Mouse (Mus musculus) forebrain, embryonic 16.5 days (tissue): ENCODE measurements at regions not wholly inside any gene's neighbourhood (a gene's known extent, or its start where the extent isn't known, plus 50 kb on each side); places are given as distances from the start of the nearest gene placed in this dataset.
A peak's percentile ranks its signal among the peaks of the same experiment; 100 is the strongest.

ENCODE experiments used
- ATAC-seq: fragments of 200-750 bp; cut with Nextera tagmentation; 2 replicates; pipeline ENCODE4 v1.8.0; 2017; ENCODE audit warnings: mild to moderate bottlenecking, moderate library complexity
- H3K27ac ChIP-seq: fragments of 300-500 bp; sonication (generic); 2 replicates; pipeline ENCODE4 v1.5.1; 2014; ENCODE audit warnings: low read length, control low read depth
- H3K27me3 ChIP-seq: fragments of 300-500 bp; sonication (generic); replicated peaks from 2 replicates; pipeline ENCODE4 v1.6.1; 2014; ENCODE audit warnings: low read length; ENCODE audit not compliant: control insufficient read depth, insufficient read depth
- H3K36me3 ChIP-seq: fragments of 300-500 bp; sonication (generic); 2 replicates; pipeline ENCODE4 v1.6.1; 2014; ENCODE audit not compliant: control insufficient read depth, insufficient read depth
- H3K4me1 ChIP-seq: fragments of 300-500 bp; sonication (generic); replicated peaks from 2 replicates; pipeline ENCODE4 v1.6.1; 2014; ENCODE audit warnings: low read length; ENCODE audit not compliant: control insufficient read depth, insufficient read depth
- H3K4me2 ChIP-seq: fragments of 300-500 bp; sonication (generic); 2 replicates; pipeline ENCODE4 v1.6.1; 2014; ENCODE audit warnings: mild to moderate bottlenecking, low read length, control low read depth
- H3K4me3 ChIP-seq: fragments of 300-500 bp; sonication (generic); replicated peaks from 2 replicates; pipeline ENCODE4 v1.5.1; 2014; ENCODE audit warnings: mild to moderate bottlenecking, low read length, control low read depth
- H3K9ac ChIP-seq: fragments of 300-500 bp; sonication (generic); replicated peaks from 2 replicates; pipeline ENCODE4 v1.6.1; 2014; ENCODE audit warnings: low read depth, low read length, control low read depth
- H3K9me3 ChIP-seq: fragments of 300-500 bp; sonication (generic); 2 replicates; pipeline ENCODE4 v1.6.1; 2016; ENCODE audit warnings: low read length; ENCODE audit not compliant: control insufficient read depth
- WGBS: fragments of 180-500 bp; shearing (Covaris S2); extraction: QIAGEN DNeasy Blood & Tissue Kit; methylation state at CpG from one replicate; pipeline ENCODE4 v1.1.7; 2014; 5-methylcytosine and 5-hydroxymethylcytosine counted together

DNA sequence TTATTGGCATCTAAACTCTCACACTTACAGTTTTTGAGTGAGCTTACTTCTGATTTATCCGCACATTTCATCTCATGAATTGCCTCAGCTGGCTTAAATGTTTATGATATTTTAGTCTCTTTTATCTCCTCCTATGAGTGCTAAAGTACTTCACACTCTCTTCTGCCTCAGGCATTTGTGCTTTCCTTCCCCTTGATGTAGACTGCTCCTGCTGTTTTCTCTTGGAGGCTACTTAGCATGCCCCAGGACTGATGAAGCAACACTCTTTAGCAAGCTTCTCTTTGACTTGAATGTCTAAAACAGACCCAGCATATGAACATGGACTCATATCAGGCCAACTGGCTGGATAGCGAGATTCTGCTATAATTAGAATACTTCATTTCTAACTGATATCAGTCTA is 882.8 kb downstream of the Tecrl start:
- no peaks in the 10 kb centered on the region for H3K4me1 ChIP-seq
- WGBS: 85% methylated on average over 2 of the region's 2 CpGs
- no peak overlapping the region for H3K27ac ChIP-seq
- H3K9me3 ChIP-seq: no peaks in the 10 kb centered on the region
- H3K9ac ChIP-seq: no peak overlapping the region
- H3K4me2 ChIP-seq: no peak overlapping the region
- no peak for ATAC-seq
- H3K27me3 ChIP-seq: no peaks in the 10 kb centered on the region
- no peaks in the 10 kb centered on the region for H3K36me3 ChIP-seq
- H3K4me3 ChIP-seq: no peak overlapping the region

DNA sequence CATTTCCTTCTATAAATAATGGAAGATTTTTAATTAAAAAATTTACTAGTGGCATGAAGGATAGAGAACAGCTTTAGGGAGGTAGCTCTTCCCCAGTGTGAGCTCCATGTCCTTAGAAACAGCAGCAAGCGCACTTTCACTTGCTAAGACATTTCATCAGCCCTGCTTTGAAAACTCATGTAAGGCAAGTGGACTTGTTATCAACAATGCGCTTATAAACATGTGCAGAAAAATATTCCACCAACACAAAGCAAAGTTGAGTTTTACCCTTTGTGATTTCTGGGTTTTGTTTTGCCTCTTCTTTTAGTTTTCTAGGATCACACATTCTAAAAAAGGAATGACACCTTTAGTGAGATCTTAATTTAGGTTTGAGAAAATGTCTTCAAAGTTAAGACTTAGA is 890.7 kb downstream of the Tecrl start:
- 96% methylated on average over 2 of the region's 2 CpGs for WGBS
- ATAC-seq: no peak
- Histone ChIP-seq H3K27me3 (no peaks in the 10 kb centered on the region), H3K9ac (no peak overlapping the region), H3K4me1 (no peaks in the 10 kb centered on the region), H3K4me3 (no peak overlapping the region), H3K9me3 (no peaks in the 10 kb centered on the region), H3K4me2 (no peak overlapping the region), H3K27ac (no peak overlapping the region), H3K36me3 (no peaks in the 10 kb centered on the region)

DNA sequence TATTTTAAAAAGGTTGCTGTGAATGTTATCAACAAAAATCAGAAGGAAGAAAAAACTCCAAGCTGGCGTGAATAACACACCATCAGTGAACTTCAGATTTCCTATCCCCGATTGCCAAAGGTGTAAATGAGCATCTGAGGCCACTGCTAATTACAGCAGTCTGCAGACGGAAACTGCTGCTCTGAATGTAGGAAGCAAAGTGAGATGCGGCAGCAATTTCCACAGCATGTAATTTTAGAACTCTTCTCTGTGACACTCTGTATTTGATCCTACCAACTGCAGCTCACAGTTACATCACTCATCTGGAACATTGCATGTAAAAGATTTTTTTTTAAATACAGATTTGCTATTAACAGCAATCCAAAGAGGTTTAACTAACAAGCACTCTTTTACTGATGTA is 913.7 kb downstream of the Tecrl start:
- Histone ChIP-seq H3K9me3 (no peaks in the 10 kb centered on the region), H3K27me3 (no peaks in the 10 kb centered on the region), H3K27ac (no peak overlapping the region), H3K9ac (no peak overlapping the region), H3K36me3 (no peaks in the 10 kb centered on the region), H3K4me3 (no peak overlapping the region), H3K4me1 (no peaks in the 10 kb centered on the region), H3K4me2 (no peak overlapping the region)
- 0 out of 2 replicates have a peak, but pooled peaks have one; percentile 23 for ATAC-seq
- 35% methylated on average over 4 of the region's 4 CpGs for WGBS

DNA sequence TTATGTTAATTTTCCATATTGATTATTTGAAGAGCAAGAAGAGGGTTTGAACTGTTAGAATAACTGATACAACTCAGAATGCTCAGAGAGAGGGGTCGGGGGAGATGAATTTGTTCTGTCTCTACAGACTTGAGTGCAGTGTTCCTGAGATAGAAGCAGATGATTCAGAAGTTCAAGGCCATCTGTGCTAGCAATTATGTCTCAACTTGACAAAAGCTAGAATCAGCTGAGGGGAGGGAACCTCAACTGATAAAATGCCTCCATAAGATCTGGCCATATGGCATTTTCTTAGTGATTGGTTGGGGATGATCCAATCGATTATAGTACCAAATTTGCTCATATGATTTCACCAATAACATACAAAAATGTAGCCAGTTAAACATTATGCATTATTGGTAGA is 914.9 kb downstream of the Tecrl start:
- no peaks in the 10 kb centered on the region for H3K4me1 ChIP-seq
- H3K4me3 ChIP-seq: no peak overlapping the region
- no peaks in the 10 kb centered on the region for H3K27me3 ChIP-seq
- no peaks in the 10 kb centered on the region for H3K36me3 ChIP-seq
- no peak overlapping the region for H3K9ac ChIP-seq
- no peak overlapping the region for H3K4me2 ChIP-seq
- no peaks in the 10 kb centered on the region for H3K9me3 ChIP-seq
- no peak for ATAC-seq
- 68% methylated on average over 2 of the region's 2 CpGs for WGBS
- H3K27ac ChIP-seq: no peak overlapping the region

GRCm38 (mm10) chr5:82420396-82420795 is 934.6 kb downstream of the Tecrl start:
- Histone ChIP-seq H3K36me3 (no peaks in the 10 kb centered on the region), H3K27ac (no peak overlapping the region), H3K4me3 (no peak overlapping the region), H3K27me3 (no peaks in the 10 kb centered on the region), H3K9me3 (no peaks in the 10 kb centered on the region), H3K4me1 (no peaks in the 10 kb centered on the region), H3K4me2 (no peak overlapping the region), H3K9ac (no peak overlapping the region)
- ATAC-seq: no peak

- no peaks in the 10 kb centered on the region for H3K27me3 ChIP-seq
- no peak overlapping the region for H3K4me2 ChIP-seq
- no peak overlapping the region for H3K4me3 ChIP-seq
- H3K36me3 ChIP-seq: no peaks in the 10 kb centered on the region
- no peak overlapping the region for H3K9ac ChIP-seq
- 50% methylated on average over 5 of the region's 5 CpGs for WGBS
- no peaks in the 10 kb centered on the region for H3K4me1 ChIP-seq
- H3K9me3 ChIP-seq: no peaks in the 10 kb centered on the region
- H3K27ac ChIP-seq: no peak overlapping the region
- ATAC-seq: 0 out of 2 replicates have a peak, but pooled peaks have one; percentile 38
Measured at GRCm38 (mm10) chr5:82396632-82397234, 958.3 kb downstream of the Tecrl start.

DNA sequence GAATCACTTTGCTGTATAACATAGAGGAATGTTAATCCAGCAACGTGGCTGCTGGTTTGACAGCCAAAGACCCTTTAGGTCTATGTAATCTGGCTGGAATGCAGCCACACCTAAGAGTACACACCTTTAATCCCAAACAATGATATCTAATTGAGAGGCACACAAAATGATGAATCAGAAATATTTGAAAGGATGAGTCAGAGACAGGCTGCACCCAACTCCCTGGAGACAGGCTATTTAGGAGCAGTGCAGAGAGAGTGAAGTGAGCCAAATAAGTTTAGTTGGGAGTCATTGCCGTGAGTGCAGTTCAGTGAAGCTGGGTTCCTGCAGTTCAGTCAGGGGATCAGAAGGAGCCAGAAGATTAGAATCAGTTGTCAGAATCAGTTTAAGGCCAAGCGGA is 993.4 kb downstream of the Tecrl start:
- H3K4me1 ChIP-seq: no peaks in the 10 kb centered on the region
- H3K36me3 ChIP-seq: no peaks in the 10 kb centered on the region
- H3K9ac ChIP-seq: no peak overlapping the region
- WGBS: 65% methylated on average over 3 of the region's 3 CpGs
- no peak for ATAC-seq
- H3K9me3 ChIP-seq: no peaks in the 10 kb centered on the region
- H3K4me2 ChIP-seq: no peak overlapping the region
- no peaks in the 10 kb centered on the region for H3K27me3 ChIP-seq
- H3K27ac ChIP-seq: no peak overlapping the region
- no peak overlapping the region for H3K4me3 ChIP-seq

GRCm38 (mm10) chr5:82356336-82356735 is 998.7 kb downstream of the Tecrl start:
- no peak for ATAC-seq
- WGBS: 59% methylated on average over 5 of the region's 5 CpGs
- Histone ChIP-seq H3K27ac (no peak overlapping the region), H3K4me3 (no peak overlapping the region), H3K4me2 (no peak overlapping the region), H3K27me3 (no peaks in the 10 kb centered on the region), H3K9me3 (no peaks in the 10 kb centered on the region), H3K36me3 (no peaks in the 10 kb centered on the region), H3K9ac (no peak overlapping the region), H3K4me1 (no peaks in the 10 kb centered on the region)

- no peak overlapping the region for H3K4me2 ChIP-seq
- no peak overlapping the region for H3K4me3 ChIP-seq
- no peaks in the 10 kb centered on the region for H3K27me3 ChIP-seq
- no peaks in the 10 kb centered on the region for H3K9me3 ChIP-seq
- no peak overlapping the region for H3K27ac ChIP-seq
- ATAC-seq: no peak
- no peaks in the 10 kb centered on the region for H3K36me3 ChIP-seq
- H3K4me1 ChIP-seq: 0 out of 2 replicates have a peak, but pooled peaks cover 2% of the 10 kb centered on the region
- H3K9ac ChIP-seq: no peak overlapping the region
- WGBS: 94% methylated on average over 2 of the region's 2 CpGs
Measured at GRCm38 (mm10) chr5:82351089-82351488, 1003.9 kb downstream of the Tecrl start.

GRCm38 (mm10) chr5:82346672-82347071 is 1008.3 kb downstream of the Tecrl start:
- no peaks in the 10 kb centered on the region for H3K36me3 ChIP-seq
- no peaks in the 10 kb centered on the region for H3K27me3 ChIP-seq
- H3K9me3 ChIP-seq: no peaks in the 10 kb centered on the region
- H3K4me2 ChIP-seq: peak overlapping the region; percentile 23; the same call in 1 of the 2 replicates
- H3K4me1 ChIP-seq: 0 out of 2 replicates have a peak, but pooled peaks cover 2% of the 10 kb centered on the region
- 10% methylated on average over 7 of the region's 7 CpGs for WGBS
- peak; percentile 83 for ATAC-seq
- H3K9ac ChIP-seq: no peak overlapping the region
- no peak overlapping the region; the same call in 1 of the 2 replicates for H3K27ac ChIP-seq
- H3K4me3 ChIP-seq: no peak overlapping the region
